Mouse (Mus musculus): ENCODE measurements around the gene Cyp2c39.

- no peak for TF ChIP-seq CTCF (IDR thresholded peaks at IDR 0.05)
- TF ChIP-seq POLR2A (IDR thresholded peaks at IDR 0.05; ENCODE audit: insufficient read depth, low read depth, low read length): no peak
These were observed 47.7 kb upstream of the Cyp2c39 start, which contains the start of gene Cyp2c38 for GRCm38 (mm10) chr19:39462941-39463340.
